Mouse (Mus musculus) brain, embryonic 14.5 days (tissue): ENCODE results near the gene Tmem238l.

Source experiments
- CTCF ChIP-seq: fragments of 200-500 bp; IDR thresholded peaks from 2 replicates; pipeline ENCODE4 v1.5.1; 2012; ENCODE audit warnings: inconsistent platforms, mild to moderate bottlenecking, moderate library complexity, borderline replicate concordance; ENCODE audit not compliant: insufficient read depth, insufficient read length; ENCODE audit errors: extremely low read depth
- POLR2A ChIP-seq: fragments of 200-500 bp; IDR thresholded peaks from 2 replicates; pipeline ENCODE4 v1.6.1; 2012; ENCODE audit warnings: mild to moderate bottlenecking, inconsistent platforms, borderline replicate concordance; ENCODE audit not compliant: poor library complexity, insufficient read depth, insufficient read length, severe bottlenecking; ENCODE audit errors: extremely low read depth

- TF ChIP-seq CTCF, result no peak
- no peak for TF ChIP-seq POLR2A
These were observed 4.4 kb downstream of the Tmem238l start for GRCm38 (mm10) chr11:66960797-66961196.
